Mouse (Mus musculus) forebrain, embryonic 14.5 days (tissue): ENCODE results near the gene Sytl4. TPM values are rescaled to one million over a fixed set of nuclear protein-coding genes. Genes with fewer than 3 reads are reported as not detected.
A peak's percentile ranks its signal among the peaks of the same experiment; 100 is the strongest.

ENCODE experiments used
- ATAC-seq: fragments of 200-750 bp; cut with Nextera tagmentation; 2 replicates; pipeline ENCODE4 v1.8.0; 2017; ENCODE audit warnings: mild to moderate bottlenecking, moderate library complexity
- DNase-seq: peaks from one replicate; pipeline ENCODE4 v3.0.0-alpha.2; 2015; ENCODE audit warnings: low spot score
- H3K27ac ChIP-seq: fragments of 300-500 bp; sonication (generic); 2 replicates; pipeline ENCODE4 v1.5.1; 2014; ENCODE audit warnings: low read depth, mild to moderate bottlenecking, control low read depth, low read length, moderate library complexity
- H3K27me3 ChIP-seq: fragments of 300-500 bp; sonication (generic); replicated peaks from 2 replicates; pipeline ENCODE4 v1.6.1; 2014; ENCODE audit warnings: low read length, control low read depth, mixed read lengths; ENCODE audit not compliant: control insufficient read depth, insufficient read depth
- H3K36me3 ChIP-seq: fragments of 300-500 bp; sonication (generic); 2 replicates; pipeline ENCODE4 v1.6.1; 2014; ENCODE audit warnings: low read length, control low read depth; ENCODE audit not compliant: control insufficient read depth, insufficient read depth
- H3K4me1 ChIP-seq: fragments of 300-500 bp; sonication (generic); 2 replicates; pipeline ENCODE4 v1.6.1; 2014; ENCODE audit warnings: antibody characterized with exemption, low read length, control low read depth; ENCODE audit not compliant: control insufficient read depth, insufficient read depth
- H3K4me2 ChIP-seq: fragments of 300-500 bp; sonication (generic); 2 replicates; pipeline ENCODE4 v1.6.1; 2014; ENCODE audit warnings: mild to moderate bottlenecking, control low read depth, low read length
- H3K4me3 ChIP-seq: fragments of 300-500 bp; sonication (generic); 2 replicates; pipeline ENCODE4 v1.5.1; 2014; ENCODE audit warnings: low read depth, low read length, control low read depth
- H3K9ac ChIP-seq: fragments of 300-500 bp; sonication (generic); 2 replicates; pipeline ENCODE4 v1.6.1; 2014; ENCODE audit warnings: mild to moderate bottlenecking, low read length, control low read depth, moderate library complexity
- H3K9me3 ChIP-seq: fragments of 300-500 bp; sonication (generic); replicated peaks from 2 replicates; pipeline ENCODE4 v1.6.1; 2016; ENCODE audit warnings: low read length, control low read depth, mixed read lengths; ENCODE audit not compliant: control insufficient read depth
- WGBS: fragments of 180-500 bp; shearing (Covaris S2); extraction: QIAGEN DNeasy Blood & Tissue Kit; methylation state at CpG from one replicate; pipeline ENCODE4 v1.1.7; 2014; 5-methylcytosine and 5-hydroxymethylcytosine counted together
- polyA plus RNA-seq: library from polyadenylated mRNA; unstranded; fragments of >200 nt; fragmentation: Nextera tagmentation; extraction: Ambion mirVana; gene quantifications from 2 replicates; pipeline ENCODE4 v1.2.1, GENCODE M21; 2014

Sytl4 gene
- polyA plus RNA-seq, 1 experiment from 2014 or later = 0.58 TPM

- H3K4me2 ChIP-seq = no peak overlapping the region
- H3K4me1 ChIP-seq = no peaks in the 10 kb centered on the region
- ATAC-seq (no peak), DNase-seq (no peak)
- no peaks in the 10 kb centered on the region for H3K9me3 ChIP-seq
- H3K4me3 ChIP-seq = no peak overlapping the region
- no peak overlapping the region for H3K27ac ChIP-seq
- 90% methylated on average over 4 of the region's 4 CpGs for WGBS
- H3K27me3 ChIP-seq = no peaks in the 10 kb centered on the region
- no peaks in the 10 kb centered on the region for H3K36me3 ChIP-seq
- no peak overlapping the region for H3K9ac ChIP-seq
These were observed 44.9 kb downstream of the Sytl4 start for GRCm38 (mm10) chrX:133936605-133937225.

GRCm38 (mm10) chrX:133931302-133932013, 50.2 kb downstream of the Sytl4 start:
- Histone ChIP-seq H3K4me3 (no peak overlapping the region), H3K27me3 (no peaks in the 10 kb centered on the region), H3K9me3 (no peaks in the 10 kb centered on the region), H3K9ac (no peak overlapping the region), H3K4me1 (no peaks in the 10 kb centered on the region), H3K4me2 (no peak overlapping the region), H3K27ac (no peak overlapping the region), H3K36me3 (no peaks in the 10 kb centered on the region)
- ATAC-seq = 0 out of 2 replicates have a peak, but pooled peaks have one; percentile 20
- peak; percentile 59 for DNase-seq
- 68% methylated on average over 12 of the region's 12 CpGs for WGBS

- no peak overlapping the region for H3K9ac ChIP-seq
- DNase-seq (no peak), ATAC-seq (no peak)
- no peaks in the 10 kb centered on the region for H3K27me3 ChIP-seq
- H3K4me3 ChIP-seq = no peak overlapping the region
- no peaks in the 10 kb centered on the region for H3K36me3 ChIP-seq
- H3K9me3 ChIP-seq = no peaks in the 10 kb centered on the region
- 81% methylated on average over 5 of the region's 5 CpGs for WGBS
- no peak overlapping the region for H3K4me2 ChIP-seq
- H3K27ac ChIP-seq = no peak overlapping the region
- H3K4me1 ChIP-seq = no peaks in the 10 kb centered on the region
These were observed 54.9 kb downstream of the Sytl4 start for GRCm38 (mm10) chrX:133926760-133927159.

GRCm38 (mm10) chrX:133921187-133921586, 60.4 kb downstream of the Sytl4 start:
- Histone ChIP-seq H3K9me3 (no peaks in the 10 kb centered on the region), H3K4me3 (no peak overlapping the region), H3K36me3 (no peaks in the 10 kb centered on the region), H3K27ac (no peak overlapping the region), H3K4me2 (no peak overlapping the region), H3K27me3 (no peaks in the 10 kb centered on the region), H3K4me1 (no peaks in the 10 kb centered on the region), H3K9ac (no peak overlapping the region)
- 78% methylated on average over 4 of the region's 4 CpGs for WGBS
- ATAC-seq = no peak
- no peak for DNase-seq

GRCm38 (mm10) chrX:133914219-133914618, 67.4 kb downstream of the Sytl4 start:
- WGBS = 79% methylated on average over 7 of the region's 7 CpGs
- H3K9me3 ChIP-seq = no peaks in the 10 kb centered on the region
- no peak for DNase-seq
- H3K9ac ChIP-seq = no peak overlapping the region
- no peaks in the 10 kb centered on the region for H3K4me1 ChIP-seq
- no peak for ATAC-seq
- H3K4me2 ChIP-seq = no peak overlapping the region
- no peak overlapping the region for H3K27ac ChIP-seq
- no peak overlapping the region for H3K4me3 ChIP-seq
- no peaks in the 10 kb centered on the region for H3K27me3 ChIP-seq
- no peaks in the 10 kb centered on the region for H3K36me3 ChIP-seq

DNA sequence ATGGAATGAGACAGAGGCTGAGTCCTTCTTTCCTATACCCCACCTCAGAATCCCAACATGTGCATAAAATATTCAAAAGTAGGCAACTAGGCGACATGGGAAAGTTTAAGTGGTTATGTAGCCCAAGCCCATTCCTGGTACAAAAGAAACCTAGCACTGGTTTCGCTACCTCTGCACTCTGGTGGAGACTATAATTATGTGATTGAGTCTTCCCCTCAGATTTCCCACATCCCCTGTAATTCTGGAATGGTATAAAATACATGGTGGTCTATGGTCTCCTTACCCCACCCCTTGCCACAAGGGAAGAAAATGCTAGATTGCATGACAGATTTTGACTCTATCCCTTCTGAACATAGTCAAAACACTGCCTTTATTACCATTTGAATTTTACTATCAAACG, 68.6 kb downstream of the Sytl4 start:
- WGBS = 89% methylated on average over 3 of the region's 3 CpGs
- Histone ChIP-seq H3K9ac (no peak overlapping the region), H3K27ac (no peak overlapping the region), H3K4me1 (no peaks in the 10 kb centered on the region), H3K36me3 (no peaks in the 10 kb centered on the region), H3K27me3 (no peaks in the 10 kb centered on the region), H3K4me2 (no peak overlapping the region), H3K4me3 (no peak overlapping the region), H3K9me3 (no peaks in the 10 kb centered on the region)
- ATAC-seq (no peak), DNase-seq (no peak)

GRCm38 (mm10) chrX:133911397-133912103, 70.1 kb downstream of the Sytl4 start:
- ATAC-seq = no peak
- Histone ChIP-seq H3K36me3 (no peaks in the 10 kb centered on the region), H3K4me3 (no peak overlapping the region), H3K4me2 (no peak overlapping the region), H3K27ac (no peak overlapping the region), H3K27me3 (no peaks in the 10 kb centered on the region), H3K9ac (no peak overlapping the region), H3K4me1 (no peaks in the 10 kb centered on the region), H3K9me3 (no peaks in the 10 kb centered on the region)
- peak; percentile 10 for DNase-seq
- WGBS = 39% methylated on average over 10 of the region's 10 CpGs

- DNase-seq = no peak
- WGBS = 58% methylated on average over 3 of the region's 3 CpGs
These were observed 73.4 kb downstream of the Sytl4 start, which contains the start of gene Srpx2 for GRCm38 (mm10) chrX:133908261-133908660. Srpx2 (plus strand) TSS chrX:133908426.

More at GRCm38 (mm10) chrX:133908261-133908660, 73.4 kb downstream of the Sytl4 start, which contains the start of gene Srpx2:
- Histone ChIP-seq H3K27ac (no peak within 1 kb of the TSS), H3K27me3 (no peaks in the 10 kb centered on the region), H3K4me1 (no peaks in the 10 kb centered on the region), H3K4me2 (no peak within 1 kb of the TSS), H3K36me3 (no peaks in the 10 kb centered on the region), H3K9me3 (no peaks in the 10 kb centered on the region), H3K4me3 (no peak within 1 kb of the TSS), H3K9ac (no peak within 1 kb of the TSS)
- no peak for ATAC-seq
